ENCODE assay signal across 12 mouse cellular contexts in genomic region chr13:95614757-95615156, GRCm38 (mm10). TPM values are rescaled to one million over a fixed set of nuclear protein-coding genes. Genes with fewer than 3 reads are reported as not detected.
A peak's percentile ranks its signal among the peaks of the same experiment; 100 is the strongest.
DNase-seq lines count a peak whose midpoint lies in the region; ATAC-seq lines count a peak whose summit lies in the region.
"Had no signal": no experiment of that assay in that cellular context is flagged by ENCODE, and none has a peak within 500 bp of the region (broad histone marks: within the 10 kb centered on the region; RNA-seq: fewer than 3 reads in every experiment).

No protein-coding gene starts in this region.

- DNase-seq in adrenal gland, adult (ENCODE audit: inconsistent age in 2 of 2, low spot score in 1 of 2), result peak; percentile 50 to 68
- DNase-seq in adrenal gland, postnatal 4 days (ENCODE audit: low spot score in 2 of 2), result no peak
- DNase-seq in kidney, postnatal 25 days, result no peak
- peak; percentile 87 for DNase-seq in 416B (ENCODE audit: low read depth)
- no peak for DNase-seq in right cerebral cortex, postnatal 10 days (ENCODE audit: low spot score in 2 of 2)
- no peak for DNase-seq in urinary bladder, postnatal 10 days (ENCODE audit: low spot score)
- DNase-seq: adrenal gland, postnatal 14 days; cerebellum, adult 2 months; kidney, adult 8-10 months had no signal

- H3K4me3 ChIP-seq in kidney, embryonic 14.5 days (ENCODE audit: low read length), result no peak overlapping the region
- no peak overlapping the region for H3K4me3 ChIP-seq in limb, embryonic 12.5 days (replicated peaks)
- H3K4me3 ChIP-seq: midbrain, embryonic 10.5 days had no signal

- H3K27ac ChIP-seq in kidney, embryonic 14.5 days (ENCODE audit: low read depth, low read length), result no peak overlapping the region
- no peak overlapping the region for H3K27ac ChIP-seq in limb, embryonic 12.5 days
- H3K27ac ChIP-seq: midbrain, embryonic 10.5 days had no signal

- H3K36me3 ChIP-seq in kidney, embryonic 14.5 days (ENCODE audit: control insufficient read depth, insufficient read depth, low read length), result peaks cover 8% of the 10 kb centered on the region; the same call in 1 of the 2 replicates
- H3K36me3 ChIP-seq in limb, embryonic 12.5 days, result peaks cover 36% of the 10 kb centered on the region

- ATAC-seq in kidney, embryonic 14.5 days (ENCODE audit: low FRiP score, low TSS enrichment), result no peak
- ATAC-seq in limb, embryonic 12.5 days (ENCODE audit: insufficient number of reproducible peaks, insufficient read depth, low FRiP score, low TSS enrichment, low read depth), result no peak

- no peak overlapping the region for H3K9ac ChIP-seq in kidney, embryonic 14.5 days (ENCODE audit: low read depth, low read length)
- H3K9ac ChIP-seq in limb, embryonic 12.5 days (replicated peaks), result no peak overlapping the region

- no peaks in the 10 kb centered on the region for H3K27me3 ChIP-seq in kidney, embryonic 14.5 days (ENCODE audit: control insufficient read depth, insufficient read depth, low read length)
- no peaks in the 10 kb centered on the region for H3K27me3 ChIP-seq in limb, embryonic 12.5 days

- H3K4me2 ChIP-seq in kidney, embryonic 14.5 days (replicated peaks; ENCODE audit: low read depth, low read length), result peak overlapping the region; percentile 16
- peak overlapping the region; percentile 6; the same call in 1 of the 2 replicates for H3K4me2 ChIP-seq in limb, embryonic 12.5 days

- WGBS in kidney, embryonic 14.5 days, result 57% methylated on average over 6 of the region's 6 CpGs
- 63% methylated on average over 6 of the region's 6 CpGs for WGBS in limb, embryonic 12.5 days

- H3K9me3 ChIP-seq in kidney, embryonic 14.5 days (ENCODE audit: control insufficient read depth, low read length), result no peaks in the 10 kb centered on the region
- no peaks in the 10 kb centered on the region for H3K9me3 ChIP-seq in limb, embryonic 12.5 days
- H3K9me3 ChIP-seq: midbrain, embryonic 10.5 days had no signal

- peaks cover 21% of the 10 kb centered on the region for H3K4me1 ChIP-seq in kidney, embryonic 14.5 days (ENCODE audit: control insufficient read depth, insufficient read depth, low read length)
- peaks cover 26% of the 10 kb centered on the region for H3K4me1 ChIP-seq in limb, embryonic 12.5 days (replicated peaks)

RNA-seq across cellular contexts. Expression of gene F2r, which starts 3.5 kb away (rescaled TPM):
- 100 to 1,000 TPM; 103 to 110 TPM for total RNA-seq in adrenal gland, postnatal 4 days (2021)
- 66.9 and 128 TPM in 2 replicates for polyA plus RNA-seq in kidney, embryonic 14.5 days (2014; fragmentation: Nextera tagmentation; extraction: Ambion mirVana)
- polyA plus RNA-seq in limb, embryonic 12.5 days (2016; fragmentation: Nextera tagmentation; extraction: Ambion mirVana), result 118 and 120 TPM in 2 replicates

Comparison
In these comparisons a context has a peak if more than half of its experiments do, and no peak if none do; other contexts are left out.
1. DNase-seq: peak in adrenal gland, adult (2 of 2) and 416B (single experiment); none in adrenal gland, postnatal 4 days (0 of 2), kidney, postnatal 25 days (0 of 2), right cerebral cortex, postnatal 10 days (0 of 2) and urinary bladder, postnatal 10 days (single experiment).